Mouse (Mus musculus): Measurements from ENCODE around the gene Sft2d1. TPM values are rescaled to one million over a fixed set of nuclear protein-coding genes. Genes with fewer than 3 reads are reported as not detected.

The Sft2d1 gene
- polyA plus RNA-seq, 1 experiment = 41.1 TPM

- TF ChIP-seq GATA1 (IDR thresholded peaks at IDR 0.05; ENCODE audit: low read length) = no peak
These were observed 29.8 kb downstream of the Sft2d1 start for GRCm38 (mm10) chr17:8340407-8341359.

GRCm38 (mm10) chr17:8341360-8341963 is 30.6 kb downstream of the Sft2d1 start:
- no peak for TF ChIP-seq GATA1 (IDR thresholded peaks at IDR 0.05; ENCODE audit: low read length)

- no peak for TF ChIP-seq GATA1 (IDR thresholded peaks at IDR 0.05; ENCODE audit: low read length)
These were observed 31.8 kb downstream of the Sft2d1 start for GRCm38 (mm10) chr17:8342706-8343105.

GRCm38 (mm10) chr17:8343416-8343815 is 32.5 kb downstream of the Sft2d1 start:
- no peak for TF ChIP-seq GATA1 (IDR thresholded peaks at IDR 0.05; ENCODE audit: low read length)

- TF ChIP-seq GATA1 (IDR thresholded peaks at IDR 0.05; ENCODE audit: low read length) = no peak
These were observed 36.9 kb downstream of the Sft2d1 start for GRCm38 (mm10) chr17:8347765-8348285.

DNA sequence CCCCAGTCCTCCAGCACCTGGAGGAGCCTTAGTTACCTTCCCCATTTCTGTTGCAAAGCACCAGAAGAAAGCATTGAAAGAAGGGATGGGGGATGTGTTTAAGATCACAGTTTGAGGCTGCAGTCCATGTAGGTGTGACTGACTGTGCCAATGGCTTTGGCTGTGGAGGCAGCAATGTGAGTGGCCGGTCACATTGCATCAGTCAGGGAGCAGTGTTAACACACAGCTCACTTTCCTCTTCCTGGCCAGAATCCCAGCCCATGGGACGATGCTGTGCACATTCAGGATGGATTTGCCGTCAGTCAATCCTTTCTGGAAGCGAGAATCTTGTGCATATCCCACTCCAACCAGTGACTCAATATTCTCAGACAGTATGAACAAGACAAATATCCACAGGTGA is 38.0 kb downstream of the Sft2d1 start:
- no peak for TF ChIP-seq GATA1 (IDR thresholded peaks at IDR 0.05; ENCODE audit: low read length)

DNA sequence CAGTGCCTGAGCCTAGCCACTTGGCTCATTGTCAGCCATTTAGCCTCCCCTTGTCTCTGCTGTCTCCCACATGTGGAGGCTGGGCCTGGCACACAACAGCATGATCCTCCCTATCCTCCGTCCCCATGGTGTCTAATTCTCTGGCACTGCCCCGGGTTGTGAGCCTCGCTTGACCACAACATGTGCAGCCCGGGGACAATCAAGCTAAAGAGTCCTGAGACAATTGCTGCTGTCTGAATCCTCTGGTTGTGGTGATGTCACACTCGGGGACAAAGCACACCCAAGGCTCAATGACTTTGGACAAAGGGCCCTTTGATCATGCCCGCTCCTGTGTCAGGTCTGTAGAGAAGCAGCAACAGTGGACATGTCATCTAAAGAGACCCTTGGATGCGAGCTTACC is 40.2 kb downstream of the Sft2d1 start:
- TF ChIP-seq GATA1 (IDR thresholded peaks at IDR 0.05; ENCODE audit: low read length) = no peak

DNA sequence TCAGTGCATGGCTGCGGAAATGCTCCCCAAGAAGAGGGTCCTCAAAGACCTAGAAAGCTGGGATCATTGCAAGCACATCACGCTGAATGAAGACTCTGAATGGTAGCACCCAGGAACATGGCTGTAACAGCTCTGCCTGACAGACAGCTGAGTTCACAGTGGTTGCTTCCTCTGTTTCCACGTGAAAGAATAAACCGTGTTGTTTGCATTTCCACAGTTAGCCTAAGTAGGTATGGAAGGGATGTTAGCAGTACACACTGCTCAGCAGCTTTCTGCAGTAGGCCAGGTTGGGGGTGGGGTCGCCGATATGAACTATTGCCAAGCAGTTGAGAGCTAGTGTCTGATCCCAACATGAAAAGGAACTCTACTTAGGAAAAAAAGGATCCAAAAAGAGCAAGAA is 44.8 kb downstream of the Sft2d1 start, which contains the start of gene T2:
Gene T2, plus strand, starts transcription at position 301 of the 400 bp plus-strand sequence.
- TF ChIP-seq GATA1 (IDR thresholded peaks at IDR 0.05; ENCODE audit: low read length) = no peak

DNA sequence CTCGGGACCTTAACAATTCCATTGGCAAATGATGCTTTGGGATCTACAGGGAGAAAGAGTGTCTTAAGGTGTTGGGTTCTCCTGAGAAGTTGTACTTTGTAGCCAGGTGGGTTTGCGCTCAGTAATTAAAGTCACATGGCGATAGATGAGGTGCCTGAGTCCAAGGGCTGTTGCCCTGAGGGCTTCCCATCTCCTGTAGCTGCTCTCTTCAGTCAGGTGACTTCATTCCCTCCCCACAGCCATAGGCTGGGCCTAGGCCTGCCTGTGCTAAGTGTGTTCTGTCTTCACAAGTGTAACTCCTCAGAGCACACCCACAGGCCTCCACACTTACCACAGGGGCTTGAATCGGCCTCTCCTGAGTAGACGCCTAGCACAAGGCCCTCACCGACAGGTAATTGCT is 46.6 kb downstream of the Sft2d1 start:
- no peak for TF ChIP-seq GATA1 (IDR thresholded peaks at IDR 0.05; ENCODE audit: low read length)

DNA sequence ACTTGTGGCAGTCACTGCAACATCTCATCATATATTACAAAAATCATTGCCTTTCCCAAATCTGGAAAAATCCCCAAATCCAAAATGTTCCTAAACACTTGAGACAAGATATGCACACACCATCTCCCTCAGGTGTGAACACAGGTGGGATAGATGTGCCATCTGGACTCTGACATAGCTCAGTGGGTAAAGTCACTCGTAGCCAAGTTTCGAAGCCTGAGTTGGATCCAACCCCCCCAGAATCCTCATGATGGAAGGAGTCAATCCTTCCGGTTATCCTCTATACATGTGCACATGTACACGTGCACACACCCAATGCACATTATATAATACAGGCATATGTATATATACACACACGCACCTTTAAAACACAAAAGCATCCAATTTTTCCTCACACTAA is 50.0 kb downstream of the Sft2d1 start:
- TF ChIP-seq GATA1 (IDR thresholded peaks at IDR 0.05; ENCODE audit: low read length) = no peak

GRCm38 (mm10) chr17:8361281-8362103 is 50.6 kb downstream of the Sft2d1 start:
- no peak for TF ChIP-seq GATA1 (IDR thresholded peaks at IDR 0.05; ENCODE audit: low read length)

GRCm38 (mm10) chr17:8367514-8368480 is 56.9 kb downstream of the Sft2d1 start:
- TF ChIP-seq GATA1 (IDR thresholded peaks at IDR 0.05; ENCODE audit: low read length) = no peak

GRCm38 (mm10) chr17:8368570-8368969 is 57.7 kb downstream of the Sft2d1 start:
- TF ChIP-seq GATA1 (IDR thresholded peaks at IDR 0.05; ENCODE audit: low read length) = no peak

GRCm38 (mm10) chr17:8369171-8369570 is 58.3 kb downstream of the Sft2d1 start:
- no peak for TF ChIP-seq GATA1 (IDR thresholded peaks at IDR 0.05; ENCODE audit: low read length)
